Mouse (Mus musculus) liver, postnatal 0 days (tissue): ENCODE measurements at regions not wholly inside any gene's neighbourhood (a gene's known extent, or its start where the extent isn't known, plus 50 kb on each side); places are given as distances from the start of the nearest gene placed in this dataset.

Source experiments
- ATAC-seq: fragments of 200-750 bp; cut with Nextera tagmentation; 2 replicates; pipeline ENCODE4 v1.8.0; 2017; ENCODE audit warnings: mild to moderate bottlenecking, moderate library complexity
- DNase-seq: peaks from one replicate; pipeline ENCODE4 v3.0.0-alpha.2; 2016
- H3K27ac ChIP-seq: fragments of 300-500 bp; sonication (generic); 2 replicates; pipeline ENCODE4 v1.5.1; 2014; ENCODE audit warnings: antibody characterized with exemption, moderate library complexity, mild to moderate bottlenecking, low read depth
- H3K27me3 ChIP-seq: fragments of 300-500 bp; sonication (generic); 2 replicates; pipeline ENCODE4 v1.6.1; 2014; ENCODE audit warnings: low read length, control low read depth, mixed read lengths; ENCODE audit not compliant: insufficient read depth
- H3K36me3 ChIP-seq: fragments of 300-500 bp; sonication (generic); replicated peaks from 2 replicates; pipeline ENCODE4 v1.6.1; 2014; ENCODE audit warnings: mild to moderate bottlenecking, control low read depth, low read length, moderate library complexity, mixed read lengths; ENCODE audit not compliant: insufficient read depth
- H3K4me1 ChIP-seq: fragments of 300-500 bp; sonication (generic); 2 replicates; pipeline ENCODE4 v1.6.1; 2014; ENCODE audit warnings: antibody characterized with exemption, mild to moderate bottlenecking, control low read depth; ENCODE audit not compliant: insufficient read depth
- H3K4me2 ChIP-seq: fragments of 300-500 bp; sonication (generic); 2 replicates; pipeline ENCODE4 v1.6.1; 2014; ENCODE audit warnings: low read depth, mild to moderate bottlenecking, low read length, moderate library complexity, mixed read lengths
- H3K4me3 ChIP-seq: fragments of 300-500 bp; sonication (generic); 2 replicates; pipeline ENCODE4 v1.5.1; 2014; ENCODE audit warnings: low read depth, low read length
- H3K9ac ChIP-seq: fragments of 300-500 bp; sonication (generic); replicated peaks from 2 replicates; pipeline ENCODE4 v1.6.1; 2014; ENCODE audit warnings: mild to moderate bottlenecking, moderate library complexity
- H3K9me3 ChIP-seq: fragments of 300-500 bp; sonication (generic); 2 replicates; pipeline ENCODE4 v1.6.1; 2016; ENCODE audit warnings: mild to moderate bottlenecking, control low read depth, low read length, mixed read lengths
- CTCF ChIP-seq: sonication (generic); IDR thresholded peaks from 2 replicates; pipeline ENCODE4 v1.5.1; 2016; ENCODE audit warnings: antibody characterized with exemption, low read depth
- EP300 ChIP-seq: IDR thresholded peaks from 2 replicates; pipeline ENCODE4 v1.6.1; 2016; ENCODE audit warnings: antibody characterized with exemption, low read depth, mild to moderate bottlenecking
- WGBS: fragments of 180-500 bp; shearing (Covaris S2); extraction: QIAGEN DNeasy Blood & Tissue Kit; methylation state at CpG from one replicate; pipeline ENCODE4 v1.1.7; 2014; ENCODE audit not compliant: insufficient replicate concordance; 5-methylcytosine and 5-hydroxymethylcytosine counted together

DNA sequence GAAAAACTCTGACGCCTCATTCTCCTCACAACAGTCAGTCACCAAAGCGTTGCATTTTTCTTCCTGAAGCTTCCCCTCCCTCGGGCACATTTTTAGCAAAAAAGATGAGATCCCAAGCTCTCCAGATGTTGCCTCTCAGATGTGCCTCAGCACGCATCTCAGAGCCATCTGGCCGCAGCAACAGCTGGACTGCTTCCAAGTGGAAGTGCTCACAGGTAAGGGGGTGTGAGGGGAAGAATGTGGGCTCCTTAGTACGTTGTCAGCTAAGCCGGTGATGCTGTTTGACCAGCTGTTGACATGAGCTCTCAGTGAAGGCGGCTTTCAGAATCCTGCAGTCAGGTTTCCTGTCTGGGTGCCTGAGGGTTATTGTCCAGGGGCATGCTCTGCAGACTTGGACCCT lies 58.2 kb upstream of the Vangl1 start:
- H3K4me1 ChIP-seq, result no peaks in the 10 kb centered on the region
- H3K27ac ChIP-seq, result no peak overlapping the region
- DNase-seq (no peak), ATAC-seq (no peak)
- WGBS, result 55% methylated on average over 8 of the region's 8 CpGs
- TF ChIP-seq EP300, result no peak
- no peak for TF ChIP-seq CTCF
- H3K4me3 ChIP-seq, result no peak overlapping the region
- H3K9me3 ChIP-seq, result no peaks in the 10 kb centered on the region
- H3K4me2 ChIP-seq, result no peak overlapping the region
- no peak overlapping the region for H3K9ac ChIP-seq
- H3K27me3 ChIP-seq, result no peaks in the 10 kb centered on the region
- no peaks in the 10 kb centered on the region for H3K36me3 ChIP-seq

DNA sequence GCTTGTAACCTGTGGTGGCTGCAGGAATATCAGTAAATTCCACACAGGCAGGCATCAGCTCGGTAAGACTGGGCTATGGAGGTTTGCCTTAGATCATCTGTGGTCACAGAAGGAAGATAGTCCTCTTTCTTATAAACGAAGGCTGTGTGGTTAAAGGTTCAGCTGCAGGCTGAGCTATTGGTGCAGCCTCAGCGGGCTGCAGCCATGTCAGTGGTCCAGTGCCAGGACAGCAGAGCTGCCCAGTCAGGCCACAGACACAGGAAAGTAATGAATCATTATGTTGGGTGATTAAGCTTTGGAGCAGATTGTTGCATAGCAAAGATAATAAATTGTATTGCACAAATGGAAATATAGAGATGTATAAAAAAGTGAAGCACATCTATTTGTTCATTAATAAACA lies 57.0 kb upstream of the Vangl1 start:
- WGBS, result 45% methylated on average over 3 of the region's 3 CpGs

More for the DNA sequence above, 57.0 kb upstream of the Vangl1 start:
- Histone ChIP-seq H3K4me2 (no peak overlapping the region), H3K9ac (no peak overlapping the region), H3K27me3 (no peaks in the 10 kb centered on the region), H3K4me3 (no peak overlapping the region), H3K27ac (no peak overlapping the region), H3K4me1 (no peaks in the 10 kb centered on the region), H3K36me3 (no peaks in the 10 kb centered on the region), H3K9me3 (no peaks in the 10 kb centered on the region)
- ATAC-seq, result no peak
- no peak for TF ChIP-seq CTCF
- TF ChIP-seq EP300, result no peak
- DNase-seq, result no peak
